Mouse (Mus musculus) liver, adult 2 months (tissue): Measurements from ENCODE around the gene Ptprd.

ENCODE experiments used
- CTCF ChIP-seq: fragments of 200-500 bp; IDR thresholded peaks from 2 replicates; pipeline ENCODE4 v1.5.1; 2011; ENCODE audit warnings: low read depth, low read length, control low read depth
- POLR2A ChIP-seq: fragments of 200-500 bp; IDR thresholded peaks from 2 replicates; pipeline ENCODE4 v1.6.1; 2011; ENCODE audit warnings: low read length, control low read depth; ENCODE audit not compliant: insufficient read depth; ENCODE audit errors: extremely low read depth

DNA sequence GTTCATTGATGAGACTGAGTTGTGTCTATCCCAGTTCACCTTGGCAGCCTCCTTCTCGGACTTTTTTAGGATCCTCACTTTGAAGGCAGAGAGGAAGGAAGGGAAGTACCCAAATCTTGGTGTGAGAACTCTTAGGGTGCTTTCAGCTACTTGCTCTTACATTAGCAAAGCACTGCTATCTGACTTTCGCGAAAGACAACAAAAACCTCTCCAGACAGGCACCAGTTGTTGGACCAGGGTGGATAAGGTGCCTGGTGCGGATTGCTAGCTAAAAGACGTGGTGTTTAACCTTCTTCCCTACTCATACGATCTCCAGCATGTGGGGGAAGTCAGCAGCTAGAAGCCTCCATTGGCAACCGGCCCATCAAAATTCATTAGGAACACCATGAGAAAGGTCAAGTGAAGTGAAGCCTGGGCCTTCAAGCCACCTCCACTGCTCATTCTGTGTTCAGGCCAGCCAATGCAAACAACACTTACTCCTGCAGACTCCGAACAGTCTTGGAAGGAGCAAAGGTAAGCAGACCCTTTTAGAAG is 1760.7 kb downstream of the Ptprd start:
- no peak for TF ChIP-seq CTCF
- TF ChIP-seq POLR2A = no peak
